Mouse (Mus musculus) myocyte (in vitro differentiated cells): ENCODE data around the gene Bid.

ENCODE experiments used
- MAX ChIP-seq: IDR thresholded peaks from one replicate; pipeline ENCODE4 v1.6.1; 2011; ENCODE audit warnings: low read depth, mild to moderate bottlenecking, control low read depth
- POLR2A ChIP-seq: IDR thresholded peaks from one replicate; pipeline ENCODE4 v1.6.1; 2011; ENCODE audit warnings: low read depth, mild to moderate bottlenecking, control low read depth, moderate library complexity; ENCODE audit not compliant: insufficient read length
- USF1 ChIP-seq: IDR thresholded peaks from one replicate; pipeline ENCODE4 v1.6.1; 2011; ENCODE audit warnings: low read depth, mild to moderate bottlenecking, control low read depth, moderate library complexity

- TF ChIP-seq MAX, result no peak
- TF ChIP-seq POLR2A, result no peak
- no peak for TF ChIP-seq USF1
Observed at GRCm38 (mm10) chr6:120858217-120858711, 58.4 kb downstream of the Bid start.
